Mouse (Mus musculus) megakaryocyte, embryonic 14.5 days (primary cell): ENCODE measurements at regions not wholly inside any gene's neighbourhood (a gene's known extent, or its start where the extent isn't known, plus 50 kb on each side); places are given as distances from the start of the nearest gene placed in this dataset.

Experiments used
- FLI1 ChIP-seq: IDR thresholded peaks from 2 replicates; pipeline ENCODE4 v1.6.1; 2012; ENCODE audit warnings: low read length, inconsistent platforms, mixed read lengths
- GATA1 ChIP-seq: IDR thresholded peaks from 3 replicates; pipeline ENCODE4 v1.6.1; 2012; ENCODE audit warnings: mixed read lengths, low read length, inconsistent platforms, borderline replicate concordance

DNA sequence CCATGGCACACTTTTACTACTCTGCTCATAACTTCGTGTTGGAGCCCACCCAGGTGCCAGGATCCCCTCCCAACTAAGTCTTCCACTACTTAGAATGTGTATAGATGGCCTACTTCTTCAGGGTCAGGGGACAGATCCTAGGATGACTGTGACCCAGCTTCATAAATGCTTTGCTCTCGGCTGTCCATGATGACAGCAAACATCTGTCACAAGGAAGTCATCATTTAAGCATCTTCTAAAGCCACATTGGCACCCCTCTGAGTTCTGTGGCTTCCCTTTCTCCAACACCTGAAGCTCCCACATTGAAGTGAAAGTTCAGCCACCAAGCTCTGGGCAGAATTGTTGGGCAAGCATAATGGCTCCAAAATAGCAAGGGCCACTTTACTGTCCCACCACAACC is 252.2 kb upstream of the Rasgrp1 start:
- TF ChIP-seq GATA1 (no peak), FLI1 (no peak)
